26 mouse cellular contexts compared by ENCODE assay signal in the genomic region with DNA sequence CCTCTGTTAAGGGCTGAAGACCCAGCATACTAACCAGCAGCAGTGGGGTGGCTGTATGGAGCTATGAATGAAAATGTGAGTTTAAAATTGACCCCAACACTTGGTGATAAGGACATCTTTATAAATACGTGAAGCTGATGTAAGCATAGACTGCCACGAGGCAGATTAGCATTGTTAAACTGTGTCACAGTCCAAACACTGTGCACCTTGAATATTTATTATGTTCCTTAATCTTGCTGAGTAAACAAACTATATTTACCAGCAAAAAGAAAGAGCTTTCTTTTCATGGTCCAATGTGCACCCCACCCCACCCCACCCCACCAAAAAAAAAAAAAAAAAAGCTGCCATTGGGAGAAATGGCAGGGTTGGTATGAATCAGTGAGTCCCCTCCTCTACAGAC.
"Had no signal": no experiment of that assay in that cellular context is flagged by ENCODE, and none has a peak within 500 bp of the region (broad histone marks: within the 10 kb centered on the region; RNA-seq: fewer than 3 reads in every experiment).

No protein-coding gene starts in this region.

- H3K36me3 ChIP-seq: heart, embryonic 10.5 days; heart, embryonic 12.5 days; hindbrain, embryonic 10.5 days; hindbrain, embryonic 12.5 days; intestine, embryonic 15.5 days; limb, embryonic 13.5 days; limb, embryonic 15.5 days had no signal

- H3K4me1 ChIP-seq: heart, embryonic 10.5 days; heart, embryonic 12.5 days; hindbrain, embryonic 10.5 days; hindbrain, embryonic 12.5 days; intestine, embryonic 15.5 days; limb, embryonic 13.5 days; limb, embryonic 15.5 days had no signal

- H3K4me2 ChIP-seq: heart, embryonic 12.5 days; hindbrain, embryonic 12.5 days; hindbrain, embryonic 14.5 days; intestine, embryonic 15.5 days; limb, embryonic 13.5 days; limb, embryonic 15.5 days had no signal

- H3K4me3 ChIP-seq: gastrocnemius, adult 2 months; heart, embryonic 10.5 days; heart, embryonic 12.5 days; hindbrain, embryonic 10.5 days; hindbrain, embryonic 12.5 days; intestine, embryonic 15.5 days; layer of hippocampus, adult 2 months; limb, embryonic 13.5 days; limb, embryonic 15.5 days had no signal

- H3K27me3 ChIP-seq: heart, embryonic 12.5 days; hindbrain, embryonic 12.5 days; intestine, embryonic 15.5 days; limb, embryonic 13.5 days; limb, embryonic 15.5 days had no signal

- H3K9ac ChIP-seq: forebrain, postnatal 0 days; heart, embryonic 12.5 days; hindbrain, embryonic 12.5 days; hindbrain, embryonic 14.5 days; intestine, embryonic 15.5 days; limb, embryonic 13.5 days; limb, embryonic 15.5 days had no signal

- DNase-seq: forebrain, postnatal 0 days; gastrocnemius, adult 2 months; gastrocnemius, postnatal 10 days; gastrocnemius, postnatal 25 days; heart, adult 18-20 months; heart, postnatal 10 days; heart, postnatal 4 days; kidney, adult 18-20 months; kidney, adult 8-10 months; kidney, postnatal 10 days; kidney, postnatal 25 days; kidney, postnatal 4 days; layer of hippocampus, postnatal 36 days; left cerebral cortex, postnatal 4 days had no signal

- H3K27ac ChIP-seq: gastrocnemius, adult 2 months; heart, embryonic 10.5 days; hindbrain, embryonic 10.5 days; hindbrain, embryonic 12.5 days; hindbrain, embryonic 14.5 days; intestine, embryonic 15.5 days; layer of hippocampus, adult 2 months; limb, embryonic 13.5 days; limb, embryonic 15.5 days had no signal

- ATAC-seq: hindbrain, embryonic 16.5 days; inflammation-experienced regulatory T-cells, adult 6 months; intestine, embryonic 15.5 days; intestine, postnatal 0 days had no signal

- H3K9me3 ChIP-seq: heart, embryonic 10.5 days; heart, embryonic 12.5 days; hindbrain, embryonic 10.5 days; hindbrain, embryonic 12.5 days; intestine, embryonic 15.5 days; limb, embryonic 13.5 days; limb, embryonic 15.5 days had no signal
